Mouse (Mus musculus): Measurements from ENCODE around the gene Tmem251. TPM values are rescaled to one million over a fixed set of nuclear protein-coding genes. Genes with fewer than 3 reads are reported as not detected.

Gene Tmem251
- polyA plus RNA-seq, 1 experiment from 2014 or later: 13.3 TPM

DNA sequence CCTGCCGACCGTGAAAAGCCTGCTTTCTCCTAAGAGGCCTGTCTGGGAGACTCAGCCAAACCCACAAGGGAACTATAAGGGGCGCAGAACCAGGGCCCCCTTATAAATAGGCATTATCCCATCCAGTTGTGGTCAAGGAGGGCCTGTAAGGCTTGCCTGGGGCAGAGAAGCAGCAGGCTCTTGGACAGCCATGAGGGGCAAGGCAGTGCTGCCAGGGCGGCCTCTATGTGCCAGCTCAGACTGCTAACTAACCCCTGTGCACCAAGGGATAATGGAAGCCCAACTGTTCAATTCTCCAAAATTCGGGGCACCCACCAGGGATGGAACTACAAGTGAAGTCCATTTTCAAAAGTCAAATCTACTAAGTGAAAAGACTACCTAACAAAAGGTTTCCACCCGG is 40.1 kb upstream of the Tmem251 start:
- H3K36me3 ChIP-seq: no peaks in the 10 kb centered on the region
- ATAC-seq: no peak
- H3K9ac ChIP-seq (replicated peaks): peak overlapping the region; percentile 81
- H3K4me1 ChIP-seq (replicated peaks): peaks cover 54% of the 10 kb centered on the region
- peak overlapping the region; percentile 51 for H3K27ac ChIP-seq
- peak overlapping the region; percentile 89 for H3K4me2 ChIP-seq (replicated peaks)
- peak overlapping the region; percentile 75 for H3K4me3 ChIP-seq (replicated peaks)
- 23% methylated on average over 6 of the region's 6 CpGs for WGBS
- H3K9me3 ChIP-seq: no peaks in the 10 kb centered on the region
- H3K27me3 ChIP-seq: 0 out of 2 replicates have a peak, but pooled peaks cover 6% of the 10 kb centered on the region

DNA sequence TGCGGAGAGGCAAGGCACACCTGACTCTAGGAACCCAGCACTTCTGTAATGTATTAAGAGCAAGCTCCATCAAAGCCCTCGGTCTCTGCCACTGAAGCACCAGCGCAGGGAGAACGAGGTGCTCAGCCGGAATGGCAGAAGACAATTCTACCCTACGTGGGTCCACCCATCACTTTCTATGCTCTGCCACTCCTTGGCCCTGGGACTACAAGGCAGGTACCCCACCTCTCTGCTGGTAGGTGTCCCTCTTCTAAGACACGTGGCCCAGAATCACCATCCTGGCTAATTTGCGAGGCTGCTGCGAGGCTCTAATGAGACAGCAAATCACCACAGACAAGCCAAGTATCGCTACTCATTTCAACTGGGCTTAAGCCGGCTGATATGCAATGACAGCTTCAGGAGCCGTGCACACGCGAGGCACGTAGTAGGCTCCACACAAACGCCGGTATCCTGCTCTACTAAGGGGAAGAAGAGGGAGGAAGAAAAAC is 39.6 kb upstream of the Tmem251 start:
- Histone ChIP-seq H3K36me3 (no peaks in the 10 kb centered on the region), H3K27me3 (0 out of 2 replicates have a peak, but pooled peaks cover 6% of the 10 kb centered on the region), H3K4me1 (replicated peaks) (peaks cover 49% of the 10 kb centered on the region), H3K9ac (replicated peaks) (peak overlapping the region; percentile 81), H3K9me3 (no peaks in the 10 kb centered on the region), H3K4me2 (replicated peaks) (peak overlapping the region; percentile 89), H3K4me3 (replicated peaks) (peak overlapping the region; percentile 75), H3K27ac (peak overlapping the region; percentile 67; the same call in 1 of the 2 replicates)
- ATAC-seq: no peak; the same call in 1 of the 2 replicates
- 6% methylated on average over 17 of the region's 17 CpGs for WGBS

DNA sequence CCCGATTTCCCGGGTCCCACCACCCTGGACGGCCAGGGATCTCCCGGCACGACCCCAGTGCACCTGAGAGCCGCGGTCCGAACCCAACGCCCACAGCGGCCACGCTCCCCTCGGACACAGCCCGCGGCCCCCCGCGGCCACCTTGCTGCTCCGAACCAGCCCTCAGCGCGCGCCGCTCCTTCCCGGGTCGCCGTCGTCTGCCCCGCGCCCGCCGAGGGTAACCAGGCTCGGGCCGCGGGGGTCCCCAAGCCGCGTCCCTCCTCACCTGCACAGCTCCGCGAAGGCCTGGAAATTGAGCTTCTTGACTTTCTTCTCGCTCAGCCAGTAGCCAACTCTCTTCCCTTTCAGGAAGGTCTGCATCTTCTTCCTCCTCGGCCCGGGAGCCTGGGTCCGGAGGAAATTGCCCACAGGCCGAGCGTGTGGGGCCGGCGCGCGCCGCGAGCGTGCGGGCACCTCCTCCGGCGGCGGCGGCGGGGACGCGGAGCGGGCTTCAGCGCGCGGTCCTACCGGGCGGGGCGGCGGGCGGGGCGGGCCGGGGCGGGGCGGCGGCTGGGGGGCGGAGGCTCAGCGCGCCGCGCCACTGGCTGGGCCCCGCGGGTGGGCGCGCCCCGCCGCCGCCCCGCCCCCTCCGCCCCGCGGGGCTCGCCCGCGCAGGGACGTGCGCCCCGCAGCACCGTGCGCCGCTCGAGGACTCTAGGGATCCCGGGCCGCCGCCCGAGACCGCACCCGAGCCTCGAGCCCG is 38.9 kb upstream of the Tmem251 start, which contains the start of gene Itpk1:
Gene Itpk1 (minus strand): TSS at position 474 of the 742 bp plus-strand sequence.
- 0% methylated on average over 52 of the region's 105 CpGs for WGBS
- Histone ChIP-seq H3K36me3 (no peaks in the 10 kb centered on the region), H3K9me3 (no peaks in the 10 kb centered on the region), H3K27me3 (0 out of 2 replicates have a peak, but pooled peaks cover 6% of the 10 kb centered on the region), H3K27ac (peak within 1 kb of the TSS; percentile 89), H3K4me1 (replicated peaks) (peaks cover 42% of the 10 kb centered on the region), H3K4me3 (replicated peaks) (peak within 1 kb of the TSS; percentile 75), H3K9ac (replicated peaks) (peak within 1 kb of the TSS; percentile 81), H3K4me2 (replicated peaks) (peak within 1 kb of the TSS; percentile 89)
- peak; percentile 83 for ATAC-seq

DNA sequence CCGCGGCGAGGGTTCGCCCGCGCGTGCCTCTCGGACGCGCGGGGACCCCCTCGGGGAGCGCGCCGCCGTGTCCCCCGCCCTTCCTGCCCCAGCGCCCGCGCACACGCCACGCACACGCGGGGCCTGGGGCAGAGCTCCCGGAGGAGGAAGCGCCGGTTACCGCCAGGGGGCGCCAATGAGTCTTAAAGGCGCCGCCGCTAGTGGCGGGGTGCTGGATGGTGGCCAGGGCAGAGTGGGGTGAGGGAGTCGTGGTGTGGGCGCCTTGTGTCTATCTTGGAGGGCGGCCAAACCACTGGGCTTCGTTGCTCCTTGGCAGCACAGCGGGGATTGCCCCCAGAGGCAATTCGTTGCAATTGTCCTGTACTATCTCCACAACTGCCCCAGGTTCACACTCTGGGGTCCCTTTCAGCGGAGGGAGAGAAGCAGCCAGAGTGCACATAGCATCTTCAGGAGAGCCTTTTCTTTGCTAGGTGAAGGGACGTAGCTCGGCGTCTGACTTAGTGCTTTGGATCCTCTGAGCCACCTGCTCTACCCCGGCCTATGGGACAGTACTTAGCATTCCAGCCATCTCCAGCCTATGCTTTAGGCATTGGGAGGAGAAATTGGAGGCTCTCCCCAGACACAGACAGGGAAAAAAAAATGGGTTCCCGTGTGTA is 38.2 kb upstream of the Tmem251 start:
- Histone ChIP-seq H3K4me2 (replicated peaks) (peak overlapping the region; percentile 89), H3K27me3 (0 out of 2 replicates have a peak, but pooled peaks cover 6% of the 10 kb centered on the region), H3K27ac (peak overlapping the region; percentile 89), H3K9me3 (no peaks in the 10 kb centered on the region), H3K4me3 (replicated peaks) (peak overlapping the region; percentile 75), H3K36me3 (no peaks in the 10 kb centered on the region), H3K4me1 (replicated peaks) (peaks cover 38% of the 10 kb centered on the region), H3K9ac (replicated peaks) (peak overlapping the region; percentile 81)
- 2% methylated on average over 40 of the region's 45 CpGs for WGBS
- peak; percentile 82 for ATAC-seq

DNA sequence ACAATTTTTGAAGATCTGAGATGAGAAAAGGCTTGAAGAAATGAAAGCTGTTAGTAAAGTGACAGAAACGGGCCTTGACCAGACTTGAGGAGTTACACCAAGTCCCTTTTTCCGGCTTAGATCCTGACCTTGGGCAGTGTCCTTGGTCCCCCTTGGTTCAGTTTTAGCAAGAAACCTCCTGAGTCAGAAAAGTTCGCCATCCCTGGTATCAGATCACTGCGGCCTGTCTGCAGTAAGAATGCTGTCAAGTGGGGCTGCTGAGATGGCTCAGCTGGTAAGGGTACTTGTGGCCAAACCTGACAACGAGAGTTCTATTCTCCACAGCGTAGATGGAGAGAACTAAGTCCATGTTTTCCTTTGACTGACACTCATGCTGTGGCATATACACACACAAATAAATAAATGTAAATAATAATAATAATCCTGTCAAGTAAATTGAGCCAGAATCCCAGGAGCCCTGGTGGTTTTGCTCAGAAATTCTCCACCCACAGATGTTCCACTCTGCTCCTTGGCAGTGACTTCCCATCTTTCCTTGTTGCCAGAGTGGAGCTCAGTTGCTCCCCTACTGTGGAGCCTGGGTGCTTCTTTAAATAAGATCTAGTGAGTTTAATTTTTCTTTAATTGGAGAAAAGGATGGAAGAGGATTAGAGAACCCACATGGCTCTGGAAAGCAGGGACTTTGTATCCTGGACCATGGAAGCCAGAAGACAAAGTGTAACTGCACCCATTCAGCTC is 37.5 kb upstream of the Tmem251 start:
- Histone ChIP-seq H3K4me3 (replicated peaks) (peak overlapping the region; percentile 75), H3K4me2 (replicated peaks) (peak overlapping the region; percentile 89), H3K27me3 (0 out of 2 replicates have a peak, but pooled peaks cover 6% of the 10 kb centered on the region), H3K9ac (replicated peaks) (peak overlapping the region; percentile 81; the same call in 1 of the 2 replicates), H3K9me3 (no peaks in the 10 kb centered on the region), H3K4me1 (replicated peaks) (peaks cover 38% of the 10 kb centered on the region), H3K36me3 (no peaks in the 10 kb centered on the region), H3K27ac (peak overlapping the region; percentile 89; the same call in 1 of the 2 replicates)
- WGBS: 76% methylated on average over 6 of the region's 6 CpGs
- ATAC-seq: no peak

DNA sequence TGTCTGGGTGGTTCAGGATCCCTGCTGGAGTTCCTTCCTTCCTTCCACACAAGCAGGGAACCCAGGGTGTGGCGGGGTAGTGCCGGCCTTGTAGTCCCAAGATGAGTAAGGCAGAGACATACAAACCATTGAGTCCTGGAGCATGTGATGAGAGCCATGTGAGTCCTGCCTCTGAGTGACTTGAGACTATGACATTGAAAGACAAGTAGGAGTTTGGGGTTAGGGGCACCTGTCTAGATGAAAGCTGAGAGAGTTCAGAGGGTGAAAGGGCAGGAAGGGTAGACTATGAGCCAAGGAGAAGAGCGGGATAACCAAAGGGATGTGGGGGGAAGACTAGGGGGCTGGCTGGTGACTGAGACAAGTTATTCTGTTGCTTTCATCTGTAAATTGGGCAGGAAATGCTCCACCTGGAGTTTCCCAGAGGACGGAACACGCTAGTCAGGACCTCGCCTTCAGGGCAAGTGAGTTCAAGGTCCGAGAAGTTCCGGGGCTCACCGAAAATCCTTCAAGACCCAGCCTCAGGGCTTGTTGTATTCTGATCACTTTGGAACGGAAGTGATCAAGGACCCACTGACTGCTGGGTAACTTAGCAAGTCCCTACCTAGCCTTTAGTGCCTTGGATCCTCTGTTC is 36.6 kb upstream of the Tmem251 start:
- H3K4me1 ChIP-seq (replicated peaks): peaks cover 36% of the 10 kb centered on the region
- no peak overlapping the region for H3K4me3 ChIP-seq (replicated peaks)
- H3K36me3 ChIP-seq: no peaks in the 10 kb centered on the region
- ATAC-seq: no peak
- H3K27me3 ChIP-seq: 0 out of 2 replicates have a peak, but pooled peaks cover 6% of the 10 kb centered on the region
- no peak overlapping the region for H3K4me2 ChIP-seq (replicated peaks)
- H3K27ac ChIP-seq: no peak overlapping the region
- 93% methylated on average over 10 of the region's 10 CpGs for WGBS
- no peak overlapping the region for H3K9ac ChIP-seq (replicated peaks)
- H3K9me3 ChIP-seq: no peaks in the 10 kb centered on the region

DNA sequence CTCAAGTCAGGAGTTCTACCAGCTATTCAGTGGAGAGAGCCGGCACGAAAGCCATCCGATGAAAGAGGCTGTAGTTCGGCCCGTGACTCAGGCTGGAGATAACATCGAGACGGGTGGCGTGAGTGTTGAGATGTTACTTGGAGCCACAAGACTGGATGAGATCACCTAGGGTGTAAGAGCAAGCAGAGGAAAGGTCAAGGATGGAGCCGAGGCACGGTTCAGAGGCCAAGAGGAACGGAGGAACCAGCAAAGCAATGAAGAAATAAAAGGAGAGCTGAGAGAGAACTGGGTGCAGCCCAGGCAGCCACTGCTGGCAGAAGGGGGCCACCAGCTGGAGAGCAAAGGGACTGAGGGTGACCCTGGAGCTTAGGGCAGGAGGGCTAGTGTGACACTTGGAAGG is 35.3 kb upstream of the Tmem251 start:
- no peak overlapping the region; the same call in 1 of the 2 replicates for H3K9ac ChIP-seq (replicated peaks)
- H3K4me1 ChIP-seq (replicated peaks): peaks cover 23% of the 10 kb centered on the region
- ATAC-seq: no peak

DNA sequence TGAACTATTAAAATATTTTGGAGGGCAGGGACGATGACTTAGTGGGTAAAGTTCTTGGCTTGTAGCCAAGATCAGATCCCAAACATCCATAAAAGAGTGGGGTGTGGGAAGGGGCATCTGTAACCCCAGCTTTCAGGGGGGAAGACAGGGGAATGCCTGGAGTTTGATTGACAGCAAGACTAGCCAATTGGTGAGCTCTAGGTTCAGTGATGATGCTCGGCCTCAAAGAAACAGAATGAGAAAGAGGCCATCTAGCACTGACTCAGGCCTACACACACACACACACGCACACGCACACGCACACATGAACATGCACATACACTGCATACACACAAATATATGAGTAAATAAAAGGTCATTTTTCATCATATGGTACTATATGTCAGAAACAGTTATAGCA is 33.7 kb upstream of the Tmem251 start:
- Histone ChIP-seq H3K4me1 (replicated peaks) (peaks cover 12% of the 10 kb centered on the region), H3K27ac (no peak overlapping the region), H3K9ac (replicated peaks) (no peak overlapping the region), H3K27me3 (0 out of 2 replicates have a peak, but pooled peaks cover 6% of the 10 kb centered on the region), H3K4me2 (replicated peaks) (no peak overlapping the region), H3K9me3 (no peaks in the 10 kb centered on the region), H3K4me3 (replicated peaks) (no peak overlapping the region), H3K36me3 (no peaks in the 10 kb centered on the region)
- WGBS: 97% methylated on average over 5 of the region's 5 CpGs
- no peak for ATAC-seq

More for the DNA sequence above, 35.3 kb upstream of the Tmem251 start:
- H3K27me3 ChIP-seq: 0 out of 2 replicates have a peak, but pooled peaks cover 6% of the 10 kb centered on the region
- H3K9me3 ChIP-seq: no peaks in the 10 kb centered on the region
- H3K36me3 ChIP-seq: no peaks in the 10 kb centered on the region
- no peak overlapping the region for H3K4me3 ChIP-seq (replicated peaks)
- H3K27ac ChIP-seq: no peak overlapping the region
- H3K4me2 ChIP-seq (replicated peaks): no peak overlapping the region
- WGBS: 69% methylated on average over 11 of the region's 11 CpGs

DNA sequence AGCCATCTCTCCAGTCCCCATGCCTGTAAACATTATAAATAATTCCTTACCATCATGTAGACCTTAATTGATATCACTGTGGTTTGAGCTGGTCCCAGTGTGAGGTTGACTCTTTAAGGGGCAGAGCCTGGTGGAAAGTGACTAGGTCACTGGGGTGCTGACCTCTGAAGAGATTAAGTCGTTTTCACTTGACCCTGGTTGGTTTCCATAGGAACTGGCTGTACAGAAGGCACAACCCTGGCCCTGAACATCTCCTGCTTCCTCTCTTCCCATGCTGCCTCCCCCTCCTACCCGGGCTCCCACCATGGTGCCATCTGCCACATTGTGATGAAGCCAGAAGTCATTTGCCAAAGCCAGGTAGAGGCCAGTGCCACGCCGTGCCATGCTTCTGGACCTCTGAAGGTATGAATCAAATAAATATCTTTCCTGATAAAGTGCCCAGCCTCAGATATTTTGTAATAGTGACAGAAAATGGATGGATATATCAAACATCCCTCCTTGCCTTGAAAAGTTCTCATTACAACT is 32.6 kb upstream of the Tmem251 start:
- WGBS: 42% methylated on average over 4 of the region's 4 CpGs
- Histone ChIP-seq H3K4me1 (replicated peaks) (peaks cover 3% of the 10 kb centered on the region), H3K27ac (no peak overlapping the region), H3K9ac (replicated peaks) (no peak overlapping the region), H3K4me2 (replicated peaks) (no peak overlapping the region), H3K4me3 (replicated peaks) (no peak overlapping the region), H3K9me3 (no peaks in the 10 kb centered on the region), H3K36me3 (no peaks in the 10 kb centered on the region), H3K27me3 (0 out of 2 replicates have a peak, but pooled peaks cover 6% of the 10 kb centered on the region)
- ATAC-seq: no peak

DNA sequence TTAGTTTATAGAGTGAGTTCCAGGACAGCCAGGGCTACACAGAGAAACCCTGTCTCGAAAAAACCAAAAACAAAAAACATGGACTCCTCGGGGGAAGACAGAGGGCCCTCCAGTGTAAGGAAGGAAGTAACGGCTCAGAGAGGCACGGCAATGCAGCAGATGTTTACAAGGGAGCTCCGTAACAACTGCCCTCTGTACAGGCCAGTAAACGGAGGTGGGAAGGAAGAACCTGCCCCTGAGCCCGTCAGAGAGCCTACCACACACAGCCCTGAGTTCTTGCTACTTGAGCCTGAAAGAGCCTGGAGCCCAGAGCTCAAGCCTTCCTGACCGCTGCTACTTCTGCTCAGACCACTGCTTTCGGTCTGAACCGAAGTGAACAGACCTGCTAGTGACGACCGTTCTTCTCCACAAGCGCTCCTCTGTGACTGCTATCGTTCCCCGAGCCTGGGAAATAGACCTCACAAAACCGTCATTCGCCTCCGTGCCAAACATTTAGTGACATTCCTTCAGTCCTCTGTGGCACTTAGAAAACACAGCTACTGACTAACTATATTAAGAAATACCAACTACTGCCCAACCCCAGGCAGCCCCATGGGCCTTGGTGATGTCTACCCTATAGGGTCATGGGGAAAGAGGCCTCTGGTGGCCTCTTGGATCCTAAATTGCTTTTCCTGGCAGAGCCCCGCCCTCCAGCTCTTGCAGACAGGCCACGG is 30.3 kb upstream of the Tmem251 start:
- H3K27ac ChIP-seq: no peak overlapping the region

More for the DNA sequence above, 30.3 kb upstream of the Tmem251 start:
- WGBS: 80% methylated on average over 20 of the region's 20 CpGs
- Histone ChIP-seq H3K4me3 (replicated peaks) (no peak overlapping the region), H3K36me3 (no peaks in the 10 kb centered on the region), H3K9me3 (no peaks in the 10 kb centered on the region), H3K4me2 (replicated peaks) (no peak overlapping the region), H3K4me1 (replicated peaks) (no peaks in the 10 kb centered on the region), H3K9ac (replicated peaks) (no peak overlapping the region), H3K27me3 (no peaks in the 10 kb centered on the region)
- no peak for ATAC-seq
